Mouse (Mus musculus): ENCODE measurements around the gene Slc51a. TPM values are rescaled to one million over a fixed set of nuclear protein-coding genes. Genes with fewer than 3 reads are reported as not detected.

The Slc51a gene
- polyA plus RNA-seq, 1 experiment from 2014 or later: 0.34 TPM

DNA sequence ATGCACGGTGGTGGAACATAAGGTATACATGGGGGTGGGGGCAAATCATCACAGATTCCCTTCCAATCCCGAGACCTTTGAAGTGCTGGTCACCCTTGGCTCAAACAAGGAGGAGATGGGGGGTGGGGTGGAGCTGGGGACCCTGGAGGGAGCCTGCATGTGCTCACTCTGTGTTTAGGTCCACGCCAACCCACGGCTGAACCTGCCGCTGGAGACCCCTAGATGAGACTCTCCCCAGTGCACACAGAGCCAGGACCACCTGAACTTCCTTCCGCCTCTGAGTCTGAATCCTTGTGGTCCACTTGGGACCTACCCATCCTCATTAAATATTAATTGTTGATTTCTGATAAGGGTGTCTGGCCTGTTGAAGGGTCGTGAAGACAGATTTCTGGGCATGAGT lies 19.2 kb upstream of the Slc51a start:
- WGBS: 80% methylated on average over 7 of the region's 7 CpGs
- Histone ChIP-seq H3K36me3 (replicated peaks; ENCODE audit: control insufficient read depth, insufficient read depth, low read depth, low read length) (no peaks in the 10 kb centered on the region), H3K9me3 (replicated peaks; ENCODE audit: control insufficient read depth, low read length) (no peaks in the 10 kb centered on the region), H3K4me1 (ENCODE audit: control insufficient read depth, insufficient read depth, low read length) (no peaks in the 10 kb centered on the region), H3K4me3 (ENCODE audit: low read depth, low read length) (no peak overlapping the region), H3K4me2 (ENCODE audit: low read depth, low read length) (no peak overlapping the region), H3K27ac (replicated peaks; ENCODE audit: low read depth, low read length) (no peak overlapping the region), H3K27me3 (ENCODE audit: control insufficient read depth, insufficient read depth, low read length) (no peaks in the 10 kb centered on the region), H3K9ac (replicated peaks; ENCODE audit: low read length) (no peak overlapping the region)
- DNase-seq (ENCODE audit: low spot score) (no peak), ATAC-seq (replicated peaks; ENCODE audit: insufficient number of reproducible peaks, low FRiP score, low TSS enrichment, low read depth) (no peak)

GRCm38 (mm10) chr16:32506298-32506697 lies 18.6 kb upstream of the Slc51a start:
- no peak for ATAC-seq (replicated peaks; ENCODE audit: insufficient number of reproducible peaks, low FRiP score, low TSS enrichment, low read depth)
- H3K4me2 ChIP-seq (ENCODE audit: low read depth, low read length): no peak overlapping the region
- WGBS: 85% methylated on average over 8 of the region's 8 CpGs

DNA sequence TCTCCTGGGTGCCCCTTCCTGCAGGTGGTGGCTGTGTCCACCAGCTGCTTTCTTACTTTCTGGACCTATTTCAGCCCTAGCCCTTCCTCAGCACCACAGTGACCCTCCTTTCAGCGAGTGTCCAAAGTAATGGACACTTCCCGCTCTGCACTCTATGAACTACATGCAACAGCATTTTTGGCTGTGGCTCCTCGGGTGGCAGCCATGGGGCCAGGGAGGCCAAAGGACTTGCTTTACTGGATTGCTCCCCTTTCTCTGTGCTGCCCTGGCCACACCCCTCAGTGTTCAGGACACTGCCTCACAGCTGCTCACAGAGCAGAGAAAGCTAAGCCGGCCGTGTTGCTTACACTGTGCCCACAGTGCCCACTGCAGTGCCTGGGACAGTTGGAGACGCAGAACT lies 16.0 kb upstream of the Slc51a start:
- no peaks in the 10 kb centered on the region for H3K4me1 ChIP-seq (ENCODE audit: control insufficient read depth, insufficient read depth, low read length)
- DNase-seq (ENCODE audit: low spot score) (no peak), ATAC-seq (replicated peaks; ENCODE audit: insufficient number of reproducible peaks, low FRiP score, low TSS enrichment, low read depth) (no peak)
- H3K4me2 ChIP-seq (ENCODE audit: low read depth, low read length): no peak overlapping the region
- no peaks in the 10 kb centered on the region for H3K9me3 ChIP-seq (replicated peaks; ENCODE audit: control insufficient read depth, low read length)
- no peak overlapping the region for H3K27ac ChIP-seq (replicated peaks; ENCODE audit: low read depth, low read length)
- H3K36me3 ChIP-seq (replicated peaks; ENCODE audit: control insufficient read depth, insufficient read depth, low read depth, low read length): no peaks in the 10 kb centered on the region
- no peaks in the 10 kb centered on the region for H3K27me3 ChIP-seq (ENCODE audit: control insufficient read depth, insufficient read depth, low read length)
- H3K9ac ChIP-seq (replicated peaks; ENCODE audit: low read length): no peak overlapping the region
- no peak overlapping the region for H3K4me3 ChIP-seq (ENCODE audit: low read depth, low read length)
- 68% methylated on average over 6 of the region's 6 CpGs for WGBS

More at GRCm38 (mm10) chr16:32506298-32506697, 18.6 kb upstream of the Slc51a start:
- H3K27ac ChIP-seq (replicated peaks; ENCODE audit: low read depth, low read length): no peak overlapping the region
- no peak overlapping the region for H3K4me3 ChIP-seq (ENCODE audit: low read depth, low read length)
- no peak for DNase-seq (ENCODE audit: low spot score)
- no peaks in the 10 kb centered on the region for H3K9me3 ChIP-seq (replicated peaks; ENCODE audit: control insufficient read depth, low read length)
- H3K27me3 ChIP-seq (ENCODE audit: control insufficient read depth, insufficient read depth, low read length): no peaks in the 10 kb centered on the region
- no peaks in the 10 kb centered on the region for H3K36me3 ChIP-seq (replicated peaks; ENCODE audit: control insufficient read depth, insufficient read depth, low read depth, low read length)
- no peaks in the 10 kb centered on the region for H3K4me1 ChIP-seq (ENCODE audit: control insufficient read depth, insufficient read depth, low read length)
- H3K9ac ChIP-seq (replicated peaks; ENCODE audit: low read length): no peak overlapping the region

- Histone ChIP-seq H3K4me1 (ENCODE audit: control insufficient read depth, insufficient read depth, low read length) (no peaks in the 10 kb centered on the region), H3K9ac (replicated peaks; ENCODE audit: low read length) (no peak overlapping the region)
- WGBS: 85% methylated on average over 12 of the region's 12 CpGs
These were observed 15.1 kb upstream of the Slc51a start for GRCm38 (mm10) chr16:32502621-32503335.

DNA sequence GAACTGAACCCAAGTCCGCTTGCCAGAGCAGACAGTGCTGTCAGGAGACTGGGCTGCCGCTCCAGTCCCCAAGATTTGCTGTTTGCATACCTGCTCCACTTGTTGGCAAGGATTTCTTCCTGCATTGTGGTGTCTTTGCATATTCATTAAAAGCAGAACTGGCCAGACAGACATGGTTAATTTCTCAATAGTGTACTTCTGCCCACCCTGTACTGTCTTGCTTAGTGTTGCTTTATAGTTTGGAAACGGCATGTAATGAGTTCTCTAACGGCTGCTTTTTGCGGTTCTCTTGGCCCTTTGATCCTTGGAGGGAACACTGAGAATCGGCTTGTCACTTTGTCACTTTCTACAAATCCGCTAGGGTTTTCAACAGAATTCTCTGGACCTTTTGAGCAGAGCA lies 13.8 kb upstream of the Slc51a start:
- no peaks in the 10 kb centered on the region for H3K4me1 ChIP-seq (ENCODE audit: control insufficient read depth, insufficient read depth, low read length)
- WGBS: 78% methylated on average over 7 of the region's 7 CpGs
- ATAC-seq (replicated peaks; ENCODE audit: insufficient number of reproducible peaks, low FRiP score, low TSS enrichment, low read depth) (no peak), DNase-seq (ENCODE audit: low spot score) (no peak)
- no peak overlapping the region for H3K9ac ChIP-seq (replicated peaks; ENCODE audit: low read length)
- H3K27ac ChIP-seq (replicated peaks; ENCODE audit: low read depth, low read length): no peak overlapping the region
- no peaks in the 10 kb centered on the region for H3K27me3 ChIP-seq (ENCODE audit: control insufficient read depth, insufficient read depth, low read length)
- no peak overlapping the region for H3K4me3 ChIP-seq (ENCODE audit: low read depth, low read length)
- H3K4me2 ChIP-seq (ENCODE audit: low read depth, low read length): no peak overlapping the region
- no peaks in the 10 kb centered on the region for H3K36me3 ChIP-seq (replicated peaks; ENCODE audit: control insufficient read depth, insufficient read depth, low read depth, low read length)
- H3K9me3 ChIP-seq (replicated peaks; ENCODE audit: control insufficient read depth, low read length): no peaks in the 10 kb centered on the region

More at GRCm38 (mm10) chr16:32502621-32503335, 15.1 kb upstream of the Slc51a start:
- no peaks in the 10 kb centered on the region for H3K36me3 ChIP-seq (replicated peaks; ENCODE audit: control insufficient read depth, insufficient read depth, low read depth, low read length)
- no peaks in the 10 kb centered on the region for H3K27me3 ChIP-seq (ENCODE audit: control insufficient read depth, insufficient read depth, low read length)
- no peak overlapping the region for H3K4me2 ChIP-seq (ENCODE audit: low read depth, low read length)
- no peak overlapping the region for H3K27ac ChIP-seq (replicated peaks; ENCODE audit: low read depth, low read length)
- no peak for ATAC-seq (replicated peaks; ENCODE audit: insufficient number of reproducible peaks, low FRiP score, low TSS enrichment, low read depth)
- DNase-seq (ENCODE audit: low spot score): no peak
- no peaks in the 10 kb centered on the region for H3K9me3 ChIP-seq (replicated peaks; ENCODE audit: control insufficient read depth, low read length)
- no peak overlapping the region for H3K4me3 ChIP-seq (ENCODE audit: low read depth, low read length)

DNA sequence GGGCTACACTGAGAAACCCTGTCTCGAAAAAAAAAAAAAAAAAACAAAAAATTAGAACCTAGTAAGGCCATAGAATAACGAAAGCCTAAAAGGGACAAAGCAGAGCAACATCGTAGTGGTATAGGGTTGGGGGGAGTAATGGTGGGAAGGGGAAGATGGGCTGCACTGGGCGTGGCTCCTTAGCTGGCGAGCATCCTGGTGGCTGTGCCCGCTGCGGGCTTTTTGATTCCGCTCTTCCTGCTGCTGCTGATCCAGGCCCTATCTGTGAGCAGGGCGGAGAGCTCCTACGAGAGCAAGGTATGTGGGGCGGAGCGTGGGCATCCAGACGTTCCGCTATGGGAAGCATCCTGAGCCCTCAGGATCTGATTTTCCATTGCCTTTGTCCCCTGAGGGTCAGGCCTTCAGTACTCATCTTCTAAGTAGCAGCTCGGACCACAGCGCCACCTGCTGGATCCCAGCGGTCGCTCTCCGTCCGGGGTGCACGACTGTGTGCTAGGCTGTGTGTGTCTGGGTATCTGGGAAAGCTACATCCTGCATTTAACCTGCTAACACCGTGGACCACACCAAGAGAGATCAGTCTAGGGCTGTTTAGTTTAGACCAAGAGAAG lies 11.9 kb upstream of the Slc51a start:
- Histone ChIP-seq H3K9me3 (replicated peaks; ENCODE audit: control insufficient read depth, low read length) (no peaks in the 10 kb centered on the region), H3K4me1 (ENCODE audit: control insufficient read depth, insufficient read depth, low read length) (no peaks in the 10 kb centered on the region), H3K27me3 (ENCODE audit: control insufficient read depth, insufficient read depth, low read length) (no peaks in the 10 kb centered on the region), H3K4me3 (ENCODE audit: low read depth, low read length) (peak overlapping the region; percentile 27), H3K27ac (replicated peaks; ENCODE audit: low read depth, low read length) (no peak overlapping the region), H3K36me3 (replicated peaks; ENCODE audit: control insufficient read depth, insufficient read depth, low read depth, low read length) (no peaks in the 10 kb centered on the region), H3K9ac (replicated peaks; ENCODE audit: low read length) (peak overlapping the region; percentile 53), H3K4me2 (ENCODE audit: low read depth, low read length) (peak overlapping the region; percentile 52)
- 11% methylated on average over 22 of the region's 22 CpGs for WGBS
- DNase-seq (ENCODE audit: low spot score) (peak; percentile 92), ATAC-seq (replicated peaks; ENCODE audit: insufficient number of reproducible peaks, low FRiP score, low TSS enrichment, low read depth) (peak; percentile 86)

- Histone ChIP-seq H3K4me3 (ENCODE audit: low read depth, low read length) (no peak overlapping the region), H3K4me2 (ENCODE audit: low read depth, low read length) (no peak overlapping the region), H3K36me3 (replicated peaks; ENCODE audit: control insufficient read depth, insufficient read depth, low read depth, low read length) (no peaks in the 10 kb centered on the region), H3K9me3 (replicated peaks; ENCODE audit: control insufficient read depth, low read length) (no peaks in the 10 kb centered on the region), H3K9ac (replicated peaks; ENCODE audit: low read length) (no peak overlapping the region), H3K4me1 (ENCODE audit: control insufficient read depth, insufficient read depth, low read length) (no peaks in the 10 kb centered on the region), H3K27me3 (ENCODE audit: control insufficient read depth, insufficient read depth, low read length) (no peaks in the 10 kb centered on the region), H3K27ac (replicated peaks; ENCODE audit: low read depth, low read length) (no peak overlapping the region)
- 62% methylated on average over 13 of the region's 13 CpGs for WGBS
- DNase-seq (ENCODE audit: low spot score) (no peak), ATAC-seq (replicated peaks; ENCODE audit: insufficient number of reproducible peaks, low FRiP score, low TSS enrichment, low read depth) (no peak)
These were observed 11.3 kb upstream of the Slc51a start for GRCm38 (mm10) chr16:32498996-32499395.

DNA sequence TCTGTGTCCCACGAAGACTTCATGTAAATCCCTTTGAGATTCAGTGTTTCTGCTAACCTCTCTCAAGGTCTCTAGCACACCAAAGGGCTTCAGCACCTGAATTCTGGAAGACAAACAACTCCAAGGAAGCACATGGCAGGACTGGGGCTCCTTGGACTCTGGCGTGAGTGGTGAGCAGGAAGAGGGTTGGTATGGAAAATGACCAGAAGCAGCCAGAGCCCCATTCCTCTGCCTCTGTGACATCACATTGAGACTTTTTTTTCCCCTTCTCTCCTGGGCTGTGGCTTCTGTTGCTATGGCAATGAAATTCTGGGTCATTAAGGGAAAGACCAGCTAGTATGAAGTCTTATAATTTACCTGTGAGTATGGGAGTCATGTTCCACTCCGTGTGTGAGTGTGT lies 8.3 kb upstream of the Slc51a start, which contains the start of gene Zdhhc19:
TSS of gene Zdhhc19 (plus strand) at position 301 of the 400 bp plus-strand sequence.
- H3K4me3 ChIP-seq (ENCODE audit: low read depth, low read length): no peak within 1 kb of the TSS
- ATAC-seq (replicated peaks; ENCODE audit: insufficient number of reproducible peaks, low FRiP score, low TSS enrichment, low read depth): no peak
- no peak for DNase-seq (ENCODE audit: low spot score)
- H3K27me3 ChIP-seq (ENCODE audit: control insufficient read depth, insufficient read depth, low read length): no peaks in the 10 kb centered on the region
- H3K4me2 ChIP-seq (ENCODE audit: low read depth, low read length): no peak within 1 kb of the TSS
- no peaks in the 10 kb centered on the region for H3K9me3 ChIP-seq (replicated peaks; ENCODE audit: control insufficient read depth, low read length)
- H3K4me1 ChIP-seq (ENCODE audit: control insufficient read depth, insufficient read depth, low read length): no peaks in the 10 kb centered on the region
- no peaks in the 10 kb centered on the region for H3K36me3 ChIP-seq (replicated peaks; ENCODE audit: control insufficient read depth, insufficient read depth, low read depth, low read length)
- 69% methylated on average over 3 of the region's 3 CpGs for WGBS
- no peak within 1 kb of the TSS for H3K27ac ChIP-seq (replicated peaks; ENCODE audit: low read depth, low read length)
- no peak within 1 kb of the TSS for H3K9ac ChIP-seq (replicated peaks; ENCODE audit: low read length)

All from embryonic facial prominence, embryonic 11.5 days (tissue).